Mouse (Mus musculus) heart, postnatal 10 days (tissue): ENCODE data around the gene Abcc5. TPM values are rescaled to one million over a fixed set of nuclear protein-coding genes. Genes with fewer than 3 reads are reported as not detected.
A peak's percentile ranks its signal among the peaks of the same experiment; 100 is the strongest.
"Not testable (repeated sequence)": the region's sequence is repeated elsewhere in the genome, so short reads cannot be mapped to it uniquely, and the experiment has no call there.

Experiments used
- DNase-seq, 2 experiments: peaks; one replicate each; pipeline ENCODE4 v3.0.0; 2021
- intact Hi-C: fragments of 180-260 bp; cut with DNase I; formaldehyde crosslinking; loops from one replicate; pipeline ENCODE4 v1.15.1; 2025
- total RNA-seq, 2 experiments: library from RNA; stranded (reverse); gene quantifications; 2 replicates each; pipeline ENCODE4 v1.2.3; 2021

The Abcc5 gene
- total RNA-seq = 10 to 100 TPM; 48.1 to 53.5 TPM

GRCm38 (mm10) chr16:20425855-20426598 is at the start of gene Abcc5:
TSS of gene Abcc5 (minus strand) at chr16:20426394.
- DNase-seq = peak; percentile 93 to 94
- intact Hi-C loops = loop anchor here (5.0 kb wide), 2 partner anchors 46 to 66 kb away; no protein-coding TSS in a partner anchor

- intact Hi-C loops = loop anchor here (5.0 kb wide), 1 partner anchor 173 kb away; the partner anchor contains the start of gene Parl
- no peak for DNase-seq
Observed at GRCm38 (mm10) chr16:20475335-20475734, 49.1 kb upstream of the Abcc5 start.

GRCm38 (mm10) chr16:20474786-20475185 is 48.6 kb upstream of the Abcc5 start:
- no peak for DNase-seq
- intact Hi-C loops = loop anchor here (5.0 kb wide), 2 partner anchors 47 to 172 kb away; partner anchors contain the start of genes Abcc5 and Parl

GRCm38 (mm10) chr16:20474211-20474610 is 48.0 kb upstream of the Abcc5 start:
- intact Hi-C loops = loop anchor here (5.0 kb wide), 1 partner anchor 47 kb away; the partner anchor contains the start of gene Abcc5
- DNase-seq = no peak

- intact Hi-C loops = loop anchor here (5.0 kb wide), 1 partner anchor 46 kb away; the partner anchor contains the start of gene Abcc5
- DNase-seq = no peak
Observed at GRCm38 (mm10) chr16:20473748-20474147, 47.6 kb upstream of the Abcc5 start.

- intact Hi-C loops = loop anchor here (5.0 kb wide), 1 partner anchor 44 kb away; the partner anchor contains the start of gene Abcc5
- DNase-seq = no peak
Observed at GRCm38 (mm10) chr16:20471686-20472085, 45.5 kb upstream of the Abcc5 start.

- intact Hi-C loops = loop anchor here (5.0 kb wide), 1 partner anchor 44 kb away; the partner anchor contains the start of gene Abcc5
- DNase-seq = no peak
Observed at GRCm38 (mm10) chr16:20470981-20471380, 44.8 kb upstream of the Abcc5 start.

- no peak for DNase-seq
- intact Hi-C loops = no loop called here
Observed at GRCm38 (mm10) chr16:20464725-20465124, 38.5 kb upstream of the Abcc5 start.

GRCm38 (mm10) chr16:20458736-20459135 is 32.5 kb upstream of the Abcc5 start:
- DNase-seq, intact Hi-C loops: not testable (repeated sequence)

GRCm38 (mm10) chr16:20456106-20456505 is 29.9 kb upstream of the Abcc5 start:
- intact Hi-C loops = no loop called here
- DNase-seq = no peak

- DNase-seq = no peak
- intact Hi-C loops = no loop called here
Observed at GRCm38 (mm10) chr16:20454155-20454654, 28.0 kb upstream of the Abcc5 start.

GRCm38 (mm10) chr16:20451774-20452173 is 25.6 kb upstream of the Abcc5 start:
- intact Hi-C loops = no loop called here
- DNase-seq = no peak

- intact Hi-C loops = no loop called here
- no peak for DNase-seq
Observed at GRCm38 (mm10) chr16:20445871-20446270, 19.7 kb upstream of the Abcc5 start.

GRCm38 (mm10) chr16:20444831-20445388 is 18.7 kb upstream of the Abcc5 start:
- intact Hi-C loops = no loop called here
- no peak for DNase-seq

- intact Hi-C loops = no loop called here
- peak; percentile 9 to 28 for DNase-seq
Observed at GRCm38 (mm10) chr16:20442871-20443270, 16.7 kb upstream of the Abcc5 start.

GRCm38 (mm10) chr16:20438673-20439415 is 12.7 kb upstream of the Abcc5 start:
- intact Hi-C loops = no loop called here
- no peak for DNase-seq

- DNase-seq, intact Hi-C loops: not testable (repeated sequence)
Observed at GRCm38 (mm10) chr16:20438046-20438445, 11.9 kb upstream of the Abcc5 start.

- no peak for DNase-seq
- intact Hi-C loops = no loop called here
Observed at GRCm38 (mm10) chr16:20436281-20436680, 10.1 kb upstream of the Abcc5 start.

- intact Hi-C loops = loop anchor here (5.0 kb wide), 2 partner anchors 43 to 63 kb away; no protein-coding TSS in a partner anchor
- no peak for DNase-seq
Observed at GRCm38 (mm10) chr16:20429328-20429727, 3.1 kb upstream of the Abcc5 start.

- intact Hi-C loops = loop anchor here (5.0 kb wide), 2 partner anchors 45 to 65 kb away; no protein-coding TSS in a partner anchor
- DNase-seq = no peak
Observed at GRCm38 (mm10) chr16:20427566-20427965, 1.4 kb upstream of the Abcc5 start.
